Mouse (Mus musculus): Measurements from ENCODE around the gene Aldoc.

GRCm38 (mm10) chr11:78333992-78334391 is 11.2 kb downstream of the Aldoc start:
- no peak for TF ChIP-seq CTCF (conservative IDR thresholded peaks at IDR 0.05; ENCODE audit: low read length)
- TF ChIP-seq POU5F1 (IDR thresholded peaks at IDR 0.05; ENCODE audit: borderline replicate concordance, low read length) = no peak

Data from E14TG2a.4 (cell line).